Comparison of ENCODE assay signal across 10 mouse cellular contexts in the genomic region with DNA sequence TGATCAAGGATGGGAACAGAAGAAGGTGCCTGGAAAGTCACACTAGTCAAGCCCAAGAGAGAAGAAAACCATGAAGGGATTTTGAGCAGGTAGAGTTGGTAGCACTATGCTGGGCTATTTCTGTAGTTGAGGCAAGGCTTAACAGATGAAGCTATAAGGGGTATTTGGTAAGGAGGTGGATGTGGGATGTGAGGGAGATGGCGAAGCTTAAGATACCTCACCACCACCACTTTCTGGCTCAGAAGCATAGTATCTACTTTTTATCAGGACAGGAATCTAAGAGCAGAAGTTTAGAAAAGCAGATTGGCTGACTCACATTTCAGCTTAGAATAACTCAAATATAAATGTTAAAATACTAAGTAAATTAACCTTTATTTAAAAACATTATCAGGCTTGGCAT.
"Had no signal": no experiment of that assay in that cellular context is flagged by ENCODE, and none has a peak within 500 bp of the region (broad histone marks: within the 10 kb centered on the region; RNA-seq: fewer than 3 reads in every experiment).

No protein-coding gene starts in this region.

- DNase-seq: liver, postnatal 0 days; lung, adult 2 months; lung, postnatal 14 days; lung, postnatal 36 days; right cerebral cortex, postnatal 25 days; right cerebral cortex, postnatal 4 days; spleen, adult 18-20 months; thymus, adult 2 months; thymus, postnatal 25 days; thymus, postnatal 4 days had no signal
